Mouse (Mus musculus) G1E (cell line): ENCODE results near the gene Dbn1. TPM values are rescaled to one million over a fixed set of nuclear protein-coding genes. Genes with fewer than 3 reads are reported as not detected.

Source experiments
- ATAC-seq: 2 replicates; pipeline ENCODE4 v1.8.0; 2016; ENCODE audit warnings: mild to moderate bottlenecking; ENCODE audit not compliant: insufficient number of reproducible peaks, poor library complexity, low FRiP score, severe bottlenecking; ENCODE audit errors: extremely low read depth
- DNase-seq: peaks from one replicate; pipeline ENCODE4 v3.0.0; 2012; ENCODE audit warnings: low spot score
- H3K27me3 ChIP-seq: 2 replicates; pipeline ENCODE4 v1.6.1; 2012; ENCODE audit warnings: mild to moderate bottlenecking, low read length, inconsistent platforms; ENCODE audit not compliant: insufficient read depth
- H3K36me3 ChIP-seq: replicated peaks from 2 replicates; pipeline ENCODE3; 2012; ENCODE audit warnings: mild to moderate bottlenecking, inconsistent platforms
- H3K4me1 ChIP-seq: 2 replicates; pipeline ENCODE4 v1.6.1; 2012; ENCODE audit warnings: low read depth, low read length, inconsistent platforms, mixed read lengths; ENCODE audit not compliant: insufficient read depth
- H3K4me3 ChIP-seq: 2 replicates; pipeline ENCODE4 v1.5.1; 2012; ENCODE audit warnings: low read depth, mild to moderate bottlenecking, inconsistent platforms, low read length, moderate library complexity, mixed read lengths
- H3K9me3 ChIP-seq: replicated peaks from 2 replicates; pipeline ENCODE4 v1.6.1; 2012; ENCODE audit warnings: inconsistent platforms
- CTCF ChIP-seq: IDR thresholded peaks from 2 replicates; pipeline ENCODE4 v1.5.1; 2012; ENCODE audit warnings: low read depth, low read length, inconsistent platforms, mixed read lengths
- GATA1 ChIP-seq: IDR thresholded peaks from 2 replicates; pipeline ENCODE4 v1.6.1; 2012; ENCODE audit warnings: borderline replicate concordance, low read length, inconsistent platforms, mixed read lengths
- GATA2 ChIP-seq: IDR thresholded peaks from 2 replicates; pipeline ENCODE4 v1.6.1; 2012; ENCODE audit warnings: low read depth, low read length, inconsistent platforms, borderline replicate concordance
- POLR2AphosphoS5 ChIP-seq: IDR thresholded peaks from 2 replicates; pipeline ENCODE4 v1.6.1; 2012; ENCODE audit warnings: low read depth, low read length, inconsistent platforms; ENCODE audit not compliant: insufficient replicate concordance
- TAL1 ChIP-seq: conservative IDR thresholded peaks from 2 replicates; pipeline ENCODE4 v1.6.1; 2012; ENCODE audit warnings: low read depth, low read length, inconsistent platforms, mixed read lengths
- polyA plus RNA-seq: library from polyadenylated mRNA; stranded (reverse); fragments of >175 nt; gene quantifications from 2 replicates; pipeline ENCODE4 v1.2.3, GENCODE M21; 2012
- total RNA-seq, 2 experiments: library from RNA; stranded (forward) in 1 of 2; stranded (reverse) in 1 of 2; fragments of 200-1000 nt in 1 of 2; fragments of >200 nt in 1 of 2; fragmentation: Nextera tagmentation in 1 of 2; gene quantifications; 2 replicates each; pipeline ENCODE4 v1.2.3; 2014 to 2017

Dbn1 gene
- total and polyA plus RNA-seq, 3 experiments, result 0.25 to 0.33 TPM; not detected in 1

- DNase-seq (no peak), ATAC-seq (no peak)
- Histone ChIP-seq H3K27me3 (peaks cover 21% of the 10 kb centered on the region), H3K36me3 (peaks cover 52% of the 10 kb centered on the region), H3K4me3 (no peak overlapping the region), H3K9me3 (no peaks in the 10 kb centered on the region), H3K4me1 (peaks cover 30% of the 10 kb centered on the region)
- no peak for TF ChIP-seq POLR2AphosphoS5
- TF ChIP-seq TAL1, result no peak
- TF ChIP-seq GATA1, result no peak
- TF ChIP-seq CTCF, result no peak
- no peak for TF ChIP-seq GATA2
Measured at GRCm38 (mm10) chr13:55527834-55528772, 40.2 kb upstream of the Dbn1 start.

GRCm38 (mm10) chr13:55527212-55527611 is 39.3 kb upstream of the Dbn1 start:
- H3K27me3 ChIP-seq, result peaks cover 29% of the 10 kb centered on the region
- peaks cover 30% of the 10 kb centered on the region for H3K4me1 ChIP-seq
- TF ChIP-seq GATA1, result no peak
- no peak for TF ChIP-seq TAL1
- no peak for TF ChIP-seq GATA2
- no peak for TF ChIP-seq CTCF
- TF ChIP-seq POLR2AphosphoS5, result no peak
- ATAC-seq (no peak), DNase-seq (no peak)
- H3K36me3 ChIP-seq, result peaks cover 43% of the 10 kb centered on the region
- H3K4me3 ChIP-seq, result peak overlapping the region; percentile 20; the same call in 1 of the 2 replicates
- H3K9me3 ChIP-seq, result no peaks in the 10 kb centered on the region

GRCm38 (mm10) chr13:55525733-55526553 is 38.0 kb upstream of the Dbn1 start:
- no peak for TF ChIP-seq CTCF
- no peak for TF ChIP-seq GATA1
- no peak for TF ChIP-seq GATA2
- no peak for TF ChIP-seq TAL1
- no peak for TF ChIP-seq POLR2AphosphoS5
- ATAC-seq, result no peak
- Histone ChIP-seq H3K4me3 (no peak overlapping the region), H3K4me1 (peaks cover 30% of the 10 kb centered on the region), H3K36me3 (peaks cover 30% of the 10 kb centered on the region), H3K9me3 (no peaks in the 10 kb centered on the region; the same call in 1 of the 2 replicates), H3K27me3 (peaks cover 34% of the 10 kb centered on the region)
- no peak for DNase-seq

- TF ChIP-seq POLR2AphosphoS5 (no peak), TAL1 (no peak), GATA2 (no peak), CTCF (no peak), GATA1 (no peak)
- peaks cover 42% of the 10 kb centered on the region for H3K27me3 ChIP-seq
- H3K9me3 ChIP-seq, result peaks cover 6% of the 10 kb centered on the region; the same call in 1 of the 2 replicates
- peaks cover 19% of the 10 kb centered on the region for H3K4me1 ChIP-seq
- no peak for DNase-seq
- H3K36me3 ChIP-seq, result peaks cover 12% of the 10 kb centered on the region
- H3K4me3 ChIP-seq, result no peak overlapping the region
- no peak for ATAC-seq
Measured at GRCm38 (mm10) chr13:55523951-55524600, 36.2 kb upstream of the Dbn1 start.

GRCm38 (mm10) chr13:55523278-55523677 is 35.4 kb upstream of the Dbn1 start:
- ATAC-seq, result no peak
- peaks cover 11% of the 10 kb centered on the region for H3K4me1 ChIP-seq

More at GRCm38 (mm10) chr13:55523278-55523677, 35.4 kb upstream of the Dbn1 start:
- DNase-seq, result no peak
- H3K9me3 ChIP-seq, result peaks cover 6% of the 10 kb centered on the region; the same call in 1 of the 2 replicates
- peaks cover 42% of the 10 kb centered on the region for H3K27me3 ChIP-seq
- TF ChIP-seq CTCF, result no peak
- no peak overlapping the region for H3K4me3 ChIP-seq
- peaks cover 4% of the 10 kb centered on the region for H3K36me3 ChIP-seq
